In genomic region chr16:30102982-30103381, GRCm38 (mm10) we compare ENCODE assay signal across 10 mouse cellular contexts. TPM values are rescaled to one million over a fixed set of nuclear protein-coding genes. Genes with fewer than 3 reads are reported as not detected.
DNase-seq lines count a peak whose midpoint lies in the region; ATAC-seq and TF ChIP-seq lines count a peak whose summit lies in the region.
"Had no signal": no experiment of that assay in that cellular context is flagged by ENCODE, and none has a peak within 500 bp of the region (broad histone marks: within the 10 kb centered on the region; RNA-seq: fewer than 3 reads in every experiment).

No protein-coding gene starts in this region.

- ATAC-seq in hindbrain, embryonic 11.5 days (ENCODE audit: low FRiP score): peak; percentile 57; the same call in 1 of the 2 replicates
- ATAC-seq in hindbrain, embryonic 13.5 days (ENCODE audit: low FRiP score): no peak
- peak; percentile 68; the same call in 1 of the 2 replicates for ATAC-seq in neural tube, embryonic 12.5 days (ENCODE audit: low FRiP score, low read depth)
- ATAC-seq in neural tube, embryonic 15.5 days (ENCODE audit: low FRiP score): no peak
- peak; percentile 55 for ATAC-seq in kidney, postnatal 0 days (replicated peaks; ENCODE audit: low FRiP score, low read depth)
- ATAC-seq in stomach, embryonic 16.5 days (ENCODE audit: insufficient read depth, low FRiP score): no peak

- H3K27me3 ChIP-seq in hindbrain, embryonic 11.5 days (ENCODE audit: control insufficient read depth, insufficient read depth, low read length): peaks cover 17% of the 10 kb centered on the region; the same call in 1 of the 2 replicates
- H3K27me3 ChIP-seq in hindbrain, embryonic 13.5 days: peaks cover 64% of the 10 kb centered on the region
- H3K27me3 ChIP-seq in neural tube, embryonic 12.5 days (replicated peaks): no peaks in the 10 kb centered on the region
- peaks cover 2% of the 10 kb centered on the region; the same call in 1 of the 2 replicates for H3K27me3 ChIP-seq in neural tube, embryonic 15.5 days (replicated peaks)
- H3K27me3 ChIP-seq in kidney, postnatal 0 days (ENCODE audit: insufficient read depth, low read length): no peaks in the 10 kb centered on the region
- H3K27me3 ChIP-seq in stomach, embryonic 16.5 days (ENCODE audit: control insufficient read depth, insufficient read depth, low read length): no peaks in the 10 kb centered on the region

- no peak overlapping the region for H3K4me3 ChIP-seq in hindbrain, embryonic 11.5 days (ENCODE audit: low read depth, low read length)
- H3K4me3 ChIP-seq in hindbrain, embryonic 13.5 days: no peak overlapping the region
- no peak overlapping the region for H3K4me3 ChIP-seq in neural tube, embryonic 12.5 days
- H3K4me3 ChIP-seq in neural tube, embryonic 15.5 days (replicated peaks): no peak overlapping the region
- no peak overlapping the region for H3K4me3 ChIP-seq in kidney, postnatal 0 days (replicated peaks; ENCODE audit: low read depth, low read length)
- H3K4me3 ChIP-seq in stomach, embryonic 16.5 days (replicated peaks; ENCODE audit: low read length): no peak overlapping the region
- no peak overlapping the region for H3K4me3 ChIP-seq in left cerebral cortex, adult 2 months

- peak overlapping the region; percentile 39; the same call in 1 of the 2 replicates for H3K27ac ChIP-seq in hindbrain, embryonic 11.5 days (ENCODE audit: low read depth, low read length)
- no peak overlapping the region for H3K27ac ChIP-seq in hindbrain, embryonic 13.5 days
- H3K27ac ChIP-seq in neural tube, embryonic 12.5 days: no peak overlapping the region
- no peak overlapping the region for H3K27ac ChIP-seq in neural tube, embryonic 15.5 days (replicated peaks)
- peak overlapping the region; percentile 14; the same call in 1 of the 2 replicates for H3K27ac ChIP-seq in kidney, postnatal 0 days
- H3K27ac ChIP-seq in stomach, embryonic 16.5 days (ENCODE audit: low read length): no peak overlapping the region; the same call in 1 of the 2 replicates
- H3K27ac ChIP-seq in left cerebral cortex, adult 2 months: no peak overlapping the region

- no peaks in the 10 kb centered on the region for H3K4me1 ChIP-seq in hindbrain, embryonic 11.5 days (replicated peaks; ENCODE audit: control insufficient read depth, insufficient read depth, low read length)
- H3K4me1 ChIP-seq in hindbrain, embryonic 13.5 days (replicated peaks): peaks cover 16% of the 10 kb centered on the region
- peaks cover 17% of the 10 kb centered on the region for H3K4me1 ChIP-seq in neural tube, embryonic 12.5 days
- peaks cover 19% of the 10 kb centered on the region for H3K4me1 ChIP-seq in neural tube, embryonic 15.5 days
- H3K4me1 ChIP-seq in kidney, postnatal 0 days (replicated peaks; ENCODE audit: insufficient read depth, low read length): peaks cover 12% of the 10 kb centered on the region
- H3K4me1 ChIP-seq in stomach, embryonic 16.5 days (ENCODE audit: control insufficient read depth, insufficient read depth, low read length): peaks cover 18% of the 10 kb centered on the region

- intact Hi-C loops in left cerebral cortex, adult 2 months (cut with DNase I): no loop called here

- no peak overlapping the region for H3K4me2 ChIP-seq in hindbrain, embryonic 11.5 days (replicated peaks; ENCODE audit: low read depth, low read length)
- no peak overlapping the region for H3K4me2 ChIP-seq in hindbrain, embryonic 13.5 days
- H3K4me2 ChIP-seq in neural tube, embryonic 12.5 days (replicated peaks): peak overlapping the region; percentile 3
- no peak overlapping the region for H3K4me2 ChIP-seq in neural tube, embryonic 15.5 days
- H3K4me2 ChIP-seq in kidney, postnatal 0 days (ENCODE audit: low read length): no peak overlapping the region
- peak overlapping the region; percentile 28; the same call in 1 of the 2 replicates for H3K4me2 ChIP-seq in stomach, embryonic 16.5 days (ENCODE audit: low read depth, low read length)

- 7% methylated on average over 3 of the region's 3 CpGs for WGBS in hindbrain, embryonic 11.5 days
- 16% methylated on average over 3 of the region's 3 CpGs for WGBS in hindbrain, embryonic 13.5 days
- WGBS in neural tube, embryonic 12.5 days: 11% methylated on average over 3 of the region's 3 CpGs
- WGBS in neural tube, embryonic 15.5 days: 0% methylated on average over 3 of the region's 3 CpGs
- WGBS in kidney, postnatal 0 days: 8% methylated on average over 3 of the region's 3 CpGs
- WGBS in stomach, embryonic 16.5 days: 19% methylated on average over 3 of the region's 3 CpGs

- no peak overlapping the region for H3K9ac ChIP-seq in hindbrain, embryonic 11.5 days (ENCODE audit: low read depth, low read length)
- H3K9ac ChIP-seq in hindbrain, embryonic 13.5 days: no peak overlapping the region
- H3K9ac ChIP-seq in neural tube, embryonic 12.5 days: no peak overlapping the region
- no peak overlapping the region for H3K9ac ChIP-seq in neural tube, embryonic 15.5 days (replicated peaks)
- H3K9ac ChIP-seq in kidney, postnatal 0 days (ENCODE audit: low read depth, low read length): no peak overlapping the region
- H3K9ac ChIP-seq in stomach, embryonic 16.5 days (ENCODE audit: low read length): 0 out of 2 replicates have a peak overlapping the region, but pooled peaks have one; percentile 5

- H3K9me3 ChIP-seq in hindbrain, embryonic 11.5 days (ENCODE audit: control insufficient read depth, low read length): no peaks in the 10 kb centered on the region
- no peaks in the 10 kb centered on the region for H3K9me3 ChIP-seq in hindbrain, embryonic 13.5 days
- H3K9me3 ChIP-seq in neural tube, embryonic 12.5 days: no peaks in the 10 kb centered on the region
- H3K9me3 ChIP-seq in neural tube, embryonic 15.5 days (replicated peaks): no peaks in the 10 kb centered on the region
- no peaks in the 10 kb centered on the region for H3K9me3 ChIP-seq in kidney, postnatal 0 days (replicated peaks; ENCODE audit: low read length)
- no peaks in the 10 kb centered on the region for H3K9me3 ChIP-seq in stomach, embryonic 16.5 days (replicated peaks; ENCODE audit: control insufficient read depth, low read length)

- H3K36me3 ChIP-seq in hindbrain, embryonic 11.5 days (ENCODE audit: control insufficient read depth, insufficient read depth, low read length): no peaks in the 10 kb centered on the region
- H3K36me3 ChIP-seq in hindbrain, embryonic 13.5 days: no peaks in the 10 kb centered on the region
- H3K36me3 ChIP-seq in neural tube, embryonic 12.5 days: no peaks in the 10 kb centered on the region
- H3K36me3 ChIP-seq in neural tube, embryonic 15.5 days: no peaks in the 10 kb centered on the region
- H3K36me3 ChIP-seq in kidney, postnatal 0 days (ENCODE audit: insufficient read depth, low read length): no peaks in the 10 kb centered on the region
- H3K36me3 ChIP-seq in stomach, embryonic 16.5 days (ENCODE audit: control insufficient read depth, insufficient read depth, low read length): no peaks in the 10 kb centered on the region

- TF ChIP-seq CTCF in kidney, postnatal 0 days (IDR thresholded peaks at IDR 0.05; ENCODE audit: low read depth): no peak
- no peak for TF ChIP-seq CTCF in left cerebral cortex, adult 2 months (IDR thresholded peaks at IDR 0.05)

- peak; percentile 44 for DNase-seq in hindbrain, embryonic 11.5 days (ENCODE audit: low spot score)
- DNase-seq in kidney, postnatal 0 days (ENCODE audit: low spot score): peak; percentile 76
- no peak for DNase-seq in Muller cell, postnatal 12 days (ENCODE audit: inconsistent ontology term)
- DNase-seq in left cerebral cortex, adult 2 months (ENCODE audit: extremely low spot score in 1 of 2, low spot score in 2 of 2): no peak
- DNase-seq: lung, adult 18-20 months; thymus, postnatal 14 days had no signal

RNA-seq across cellular contexts. Expression of gene Hes1, which starts 38.8 kb away (rescaled TPM):
- 28.8 and 32.9 TPM in 2 replicates for polyA plus RNA-seq in hindbrain, embryonic 11.5 days (2014; fragmentation: Nextera tagmentation; extraction: Ambion mirVana)
- polyA plus RNA-seq in hindbrain, embryonic 13.5 days (2015; fragmentation: Nextera tagmentation; extraction: Ambion mirVana): 14.6 and 19.1 TPM in 2 replicates
- 50.5 and 51.1 TPM in 2 replicates for polyA plus RNA-seq in neural tube, embryonic 12.5 days (2016; fragmentation: Nextera tagmentation; extraction: Ambion mirVana)
- polyA plus RNA-seq in neural tube, embryonic 15.5 days (2015; fragmentation: Nextera tagmentation; extraction: Ambion mirVana): 13.6 and 23.2 TPM in 2 replicates
- 87.1 and 102 TPM in 2 replicates for polyA plus RNA-seq in kidney, postnatal 0 days (2015; fragmentation: Nextera tagmentation; extraction: Ambion mirVana)
- 34.4 and 38.5 TPM in 2 replicates for polyA plus RNA-seq in stomach, embryonic 16.5 days (2015; fragmentation: Nextera tagmentation; extraction: Ambion mirVana)
- total RNA-seq in left cerebral cortex, adult 2 months (2021): 10 to 100 TPM; 20.2 to 21.8 TPM

Comparison
In these comparisons a context has a peak if more than half of its experiments do, and no peak if none do; other contexts are left out.
1. ATAC-seq: peak in hindbrain, embryonic 11.5 days (single experiment), neural tube, embryonic 12.5 days (single experiment) and kidney, postnatal 0 days (single experiment); none in hindbrain, embryonic 13.5 days (single experiment), neural tube, embryonic 15.5 days (single experiment) and stomach, embryonic 16.5 days (single experiment).
2. H3K27ac ChIP-seq: peak in hindbrain, embryonic 11.5 days (single experiment) and kidney, postnatal 0 days (single experiment); none in hindbrain, embryonic 13.5 days (single experiment), neural tube, embryonic 12.5 days (single experiment), neural tube, embryonic 15.5 days (single experiment), stomach, embryonic 16.5 days (single experiment) and left cerebral cortex, adult 2 months (single experiment).
3. H3K4me2 ChIP-seq: peak in neural tube, embryonic 12.5 days (single experiment) and stomach, embryonic 16.5 days (single experiment); none in hindbrain, embryonic 11.5 days (single experiment), hindbrain, embryonic 13.5 days (single experiment), neural tube, embryonic 15.5 days (single experiment) and kidney, postnatal 0 days (single experiment).
4. DNase-seq: peak in hindbrain, embryonic 11.5 days (single experiment) and kidney, postnatal 0 days (single experiment); none in Muller cell, postnatal 12 days (single experiment) and left cerebral cortex, adult 2 months (0 of 2).